Mouse (Mus musculus) heart, embryonic 16.5 days (tissue): ENCODE data around the gene Wnt11. TPM values are rescaled to one million over a fixed set of nuclear protein-coding genes. Genes with fewer than 3 reads are reported as not detected.
A peak's percentile ranks its signal among the peaks of the same experiment; 100 is the strongest.

Experiments used
- ATAC-seq: fragments of 200-750 bp; cut with Nextera tagmentation; replicated peaks from 2 replicates; pipeline ENCODE4 v1.8.0; 2017; ENCODE audit warnings: moderate number of reproducible peaks; ENCODE audit not compliant: insufficient read depth, low FRiP score; ENCODE audit errors: extremely low read depth
- H3K27ac ChIP-seq: fragments of 300-500 bp; sonication (generic); 2 replicates; pipeline ENCODE4 v1.5.1; 2014; ENCODE audit warnings: mild to moderate bottlenecking, low read length, control low read depth, moderate library complexity
- H3K27me3 ChIP-seq: fragments of 300-500 bp; sonication (generic); 2 replicates; pipeline ENCODE4 v1.6.1; 2014; ENCODE audit warnings: low read length, mixed read lengths; ENCODE audit not compliant: control insufficient read depth, insufficient read depth
- H3K36me3 ChIP-seq: fragments of 300-500 bp; sonication (generic); 2 replicates; pipeline ENCODE4 v1.6.1; 2014; ENCODE audit not compliant: control insufficient read depth, insufficient read depth
- H3K4me1 ChIP-seq: fragments of 300-500 bp; sonication (generic); 2 replicates; pipeline ENCODE4 v1.6.1; 2014; ENCODE audit warnings: low read length, mixed read lengths; ENCODE audit not compliant: control insufficient read depth, insufficient read depth
- H3K4me2 ChIP-seq: fragments of 300-500 bp; sonication (generic); 2 replicates; pipeline ENCODE4 v1.6.1; 2014; ENCODE audit warnings: low read depth, mild to moderate bottlenecking, control low read depth, low read length
- H3K4me3 ChIP-seq: fragments of 300-500 bp; sonication (generic); 2 replicates; pipeline ENCODE4 v1.5.1; 2014; ENCODE audit warnings: mild to moderate bottlenecking, control low read depth, low read length
- H3K9ac ChIP-seq: fragments of 300-500 bp; sonication (generic); 2 replicates; pipeline ENCODE4 v1.6.1; 2014; ENCODE audit warnings: low read length, control low read depth
- H3K9me3 ChIP-seq: fragments of 300-500 bp; sonication (generic); replicated peaks from 2 replicates; pipeline ENCODE4 v1.6.1; 2016; ENCODE audit warnings: low read length; ENCODE audit not compliant: control insufficient read depth
- WGBS: fragments of 180-500 bp; shearing (Covaris S2); extraction: QIAGEN DNeasy Blood & Tissue Kit; methylation state at CpG from one replicate; pipeline ENCODE4 v1.1.7; 2014; 5-methylcytosine and 5-hydroxymethylcytosine counted together
- polyA plus RNA-seq: library from polyadenylated mRNA; unstranded; fragments of >200 nt; fragmentation: Nextera tagmentation; extraction: Ambion mirVana; gene quantifications from 2 replicates; pipeline ENCODE4 v1.2.1, GENCODE M21; 2015

The Wnt11 gene
- polyA plus RNA-seq, 1 experiment from 2014 or later = 9.8 TPM

- peak; percentile 85 for ATAC-seq
- no peaks in the 10 kb centered on the region for H3K36me3 ChIP-seq
- peaks cover 38% of the 10 kb centered on the region for H3K4me1 ChIP-seq
- no peak overlapping the region for H3K4me3 ChIP-seq
- H3K9ac ChIP-seq = no peak overlapping the region
- no peaks in the 10 kb centered on the region for H3K27me3 ChIP-seq
- H3K4me2 ChIP-seq = peak overlapping the region; percentile 7
- no peaks in the 10 kb centered on the region for H3K9me3 ChIP-seq
- 19% methylated on average over 9 of the region's 9 CpGs for WGBS
- H3K27ac ChIP-seq = peak overlapping the region; percentile 82
These were observed 16.3 kb downstream of the Wnt11 start for GRCm38 (mm10) chr7:98851220-98851619.

GRCm38 (mm10) chr7:98852950-98853650, 18.2 kb downstream of the Wnt11 start:
- H3K36me3 ChIP-seq = no peaks in the 10 kb centered on the region
- no peak overlapping the region for H3K4me3 ChIP-seq
- no peak overlapping the region for H3K4me2 ChIP-seq
- H3K9me3 ChIP-seq = no peaks in the 10 kb centered on the region
- H3K27me3 ChIP-seq = no peaks in the 10 kb centered on the region
- 74% methylated on average over 18 of the region's 18 CpGs for WGBS
- H3K9ac ChIP-seq = no peak overlapping the region
- no peak for ATAC-seq
- H3K4me1 ChIP-seq = peaks cover 50% of the 10 kb centered on the region
- H3K27ac ChIP-seq = no peak overlapping the region; the same call in 1 of the 2 replicates

DNA sequence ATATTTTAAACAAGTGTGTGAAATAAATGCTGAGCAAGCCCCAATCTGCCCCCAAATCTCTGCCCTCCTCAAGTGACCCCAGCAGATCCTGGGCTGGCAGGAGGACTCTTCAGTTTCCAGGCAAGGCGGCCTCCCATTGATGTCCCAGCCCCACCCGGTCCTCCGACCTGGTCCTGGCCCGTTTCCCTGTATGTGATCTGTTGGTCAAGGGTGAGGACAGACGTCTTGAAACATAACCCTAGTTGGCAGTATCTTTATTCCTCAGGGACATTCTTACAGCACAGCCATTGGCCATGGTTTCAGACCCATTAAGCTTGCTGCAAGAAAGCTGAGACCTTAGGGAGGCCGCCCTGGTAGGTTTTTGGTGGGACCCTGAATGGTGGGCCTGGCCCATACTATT, 18.9 kb downstream of the Wnt11 start:
- Histone ChIP-seq H3K4me3 (no peak overlapping the region), H3K9ac (no peak overlapping the region), H3K9me3 (no peaks in the 10 kb centered on the region), H3K36me3 (no peaks in the 10 kb centered on the region), H3K4me1 (peaks cover 48% of the 10 kb centered on the region), H3K27me3 (no peaks in the 10 kb centered on the region), H3K4me2 (no peak overlapping the region), H3K27ac (no peak overlapping the region)
- no peak for ATAC-seq
- 68% methylated on average over 6 of the region's 6 CpGs for WGBS

- WGBS = 31% methylated on average over 2 of the region's 2 CpGs
- Histone ChIP-seq H3K4me3 (no peak overlapping the region), H3K9ac (no peak overlapping the region), H3K4me1 (peaks cover 45% of the 10 kb centered on the region), H3K4me2 (no peak overlapping the region), H3K27ac (no peak overlapping the region), H3K36me3 (no peaks in the 10 kb centered on the region), H3K9me3 (no peaks in the 10 kb centered on the region), H3K27me3 (no peaks in the 10 kb centered on the region)
- ATAC-seq = 0 out of 2 replicates have a peak, but pooled peaks have one; percentile 6
These were observed 20.5 kb downstream of the Wnt11 start for GRCm38 (mm10) chr7:98855388-98855787.

DNA sequence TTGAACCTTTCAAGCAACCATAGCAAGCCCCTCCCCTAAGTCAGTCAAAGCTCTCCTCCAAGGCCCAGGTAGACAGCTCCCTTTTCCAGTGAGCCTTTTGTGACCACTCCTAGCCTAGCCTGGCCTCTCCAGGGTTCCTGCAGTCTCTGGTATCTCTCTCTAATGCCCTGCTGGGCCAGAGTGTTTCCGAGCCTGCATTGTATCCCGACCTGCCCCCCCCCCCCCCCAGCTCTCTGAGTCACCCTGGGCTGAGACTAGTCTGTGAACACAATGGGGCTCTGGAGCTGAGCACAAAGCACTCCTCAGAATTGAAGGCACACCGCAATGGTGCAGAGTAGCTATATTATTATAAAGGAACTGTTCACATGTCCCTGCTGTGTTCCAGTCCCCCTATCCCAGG, 21.2 kb downstream of the Wnt11 start:
- Histone ChIP-seq H3K4me3 (no peak overlapping the region), H3K9ac (no peak overlapping the region), H3K4me1 (peaks cover 37% of the 10 kb centered on the region), H3K27me3 (no peaks in the 10 kb centered on the region), H3K36me3 (no peaks in the 10 kb centered on the region), H3K27ac (peak overlapping the region; percentile 51; the same call in 1 of the 2 replicates), H3K9me3 (no peaks in the 10 kb centered on the region), H3K4me2 (no peak overlapping the region)
- WGBS = 37% methylated on average over 3 of the region's 3 CpGs
- ATAC-seq = no peak

DNA sequence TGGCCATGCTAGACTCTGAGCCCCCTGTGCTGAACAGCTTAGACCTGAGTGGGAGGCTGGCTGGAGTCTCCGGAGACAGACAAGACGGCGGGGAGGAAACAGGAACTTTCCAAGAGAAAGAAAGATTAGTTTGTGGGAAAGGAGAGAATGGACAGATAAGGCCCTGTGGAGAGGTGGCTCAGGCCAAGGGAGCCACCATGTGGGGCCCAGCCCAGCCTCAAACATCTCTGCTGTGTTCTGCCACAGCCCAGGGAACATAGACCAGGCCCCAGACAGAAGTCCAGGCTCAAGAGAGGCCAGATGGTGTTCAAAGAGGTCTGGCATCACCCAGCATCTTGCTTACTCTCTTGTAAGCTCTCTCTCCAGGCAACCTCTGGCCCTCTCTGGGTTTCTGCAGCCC, 22.2 kb downstream of the Wnt11 start:
- Histone ChIP-seq H3K4me3 (no peak overlapping the region), H3K4me1 (peaks cover 30% of the 10 kb centered on the region), H3K27me3 (no peaks in the 10 kb centered on the region), H3K4me2 (no peak overlapping the region), H3K9me3 (no peaks in the 10 kb centered on the region), H3K27ac (peak overlapping the region; percentile 51; the same call in 1 of the 2 replicates), H3K9ac (no peak overlapping the region), H3K36me3 (no peaks in the 10 kb centered on the region)
- peak; percentile 58 for ATAC-seq
- 15% methylated on average over 3 of the region's 3 CpGs for WGBS

DNA sequence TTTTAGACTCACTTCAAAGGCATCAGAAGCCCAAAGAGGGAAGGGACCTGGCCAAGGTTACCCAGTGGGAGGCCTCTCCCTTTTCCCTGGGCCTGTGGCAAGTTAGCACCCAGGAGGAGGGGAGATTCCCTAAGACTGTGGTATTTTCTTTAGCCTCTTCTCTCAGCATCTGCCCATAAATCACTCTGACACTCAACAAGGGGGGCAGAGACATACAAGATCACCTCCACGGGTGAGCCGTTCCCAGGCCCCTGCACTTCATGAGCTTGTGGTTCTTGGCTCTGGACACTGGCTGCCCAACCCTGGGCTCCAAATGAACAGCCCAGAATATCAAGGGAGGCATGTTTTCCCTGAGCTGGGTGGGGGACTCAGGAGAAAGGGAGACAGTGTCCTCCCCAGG, 26.1 kb downstream of the Wnt11 start:
- no peaks in the 10 kb centered on the region for H3K9me3 ChIP-seq
- no peak overlapping the region for H3K9ac ChIP-seq
- no peak overlapping the region for H3K27ac ChIP-seq
- no peak for ATAC-seq
- H3K36me3 ChIP-seq = no peaks in the 10 kb centered on the region
- peaks cover 12% of the 10 kb centered on the region for H3K4me1 ChIP-seq
- WGBS = 44% methylated on average over 2 of the region's 2 CpGs
- H3K27me3 ChIP-seq = no peaks in the 10 kb centered on the region
- H3K4me3 ChIP-seq = no peak overlapping the region
- no peak overlapping the region for H3K4me2 ChIP-seq

- ATAC-seq = no peak
These were observed 28.1 kb downstream of the Wnt11 start for GRCm38 (mm10) chr7:98862994-98863393.

GRCm38 (mm10) chr7:98863969-98864718, 29.2 kb downstream of the Wnt11 start:
- Histone ChIP-seq H3K9ac (0 out of 2 replicates have a peak overlapping the region, but pooled peaks have one; percentile 8), H3K27ac (no peak overlapping the region), H3K4me2 (no peak overlapping the region), H3K36me3 (no peaks in the 10 kb centered on the region), H3K27me3 (no peaks in the 10 kb centered on the region), H3K4me1 (peaks cover 14% of the 10 kb centered on the region), H3K9me3 (no peaks in the 10 kb centered on the region), H3K4me3 (no peak overlapping the region)
- WGBS = 56% methylated on average over 9 of the region's 9 CpGs
- ATAC-seq = no peak

More at GRCm38 (mm10) chr7:98862994-98863393, 28.1 kb downstream of the Wnt11 start:
- H3K4me2 ChIP-seq = no peak overlapping the region
- no peaks in the 10 kb centered on the region for H3K9me3 ChIP-seq
- no peak overlapping the region for H3K9ac ChIP-seq
- no peaks in the 10 kb centered on the region for H3K36me3 ChIP-seq
- no peak overlapping the region for H3K27ac ChIP-seq
- peaks cover 11% of the 10 kb centered on the region for H3K4me1 ChIP-seq
- H3K4me3 ChIP-seq = no peak overlapping the region
- no peaks in the 10 kb centered on the region for H3K27me3 ChIP-seq
- 68% methylated on average over 5 of the region's 5 CpGs for WGBS
